Mouse (Mus musculus) small intestine, adult 2 months (tissue): ENCODE data around the gene Zfp770.

Experiments
- CTCF ChIP-seq: fragments of 200-500 bp; IDR thresholded peaks from 2 replicates; pipeline ENCODE4 v1.5.1; 2012; ENCODE audit warnings: low read depth, mild to moderate bottlenecking, control low read depth, inconsistent platforms, low read length, moderate library complexity, mixed read lengths; ENCODE audit not compliant: insufficient replicate concordance, insufficient read length; ENCODE audit errors: extremely low read depth
- POLR2A ChIP-seq: fragments of 200-500 bp; IDR thresholded peaks from 2 replicates; pipeline ENCODE4 v1.6.1; 2012; ENCODE audit warnings: low read depth, mild to moderate bottlenecking, control low read depth, inconsistent platforms, low read length, moderate library complexity

DNA sequence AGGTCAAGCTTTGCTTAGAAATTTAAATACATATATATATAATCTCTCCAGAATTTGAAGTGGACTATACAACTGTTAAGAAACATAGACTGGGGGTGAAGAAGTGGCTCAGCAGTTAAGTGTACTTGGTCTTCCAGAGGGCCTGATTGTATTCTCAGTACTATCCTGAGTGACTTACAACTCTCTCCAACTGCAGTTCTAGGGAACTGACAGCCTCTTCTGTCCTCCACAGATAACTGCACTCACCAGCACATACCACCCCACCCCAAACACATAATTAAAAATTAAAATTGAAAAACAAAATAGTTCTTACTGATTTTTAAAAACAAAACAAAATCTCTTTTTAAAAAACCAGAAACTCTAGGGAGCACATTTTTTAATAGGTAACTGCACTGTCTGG lies 28.0 kb downstream of the Zfp770 start:
- no peak for TF ChIP-seq CTCF
- TF ChIP-seq POLR2A = no peak
